Comparison of ENCODE assay signal across 12 mouse cellular contexts in genomic region chr6:3511612-3512011, GRCm38 (mm10). TPM values are rescaled to one million over a fixed set of nuclear protein-coding genes. Genes with fewer than 3 reads are reported as not detected.
A peak's percentile ranks its signal among the peaks of the same experiment; 100 is the strongest.
DNase-seq lines count a peak whose midpoint lies in the region; ATAC-seq and TF ChIP-seq lines count a peak whose summit lies in the region.
"Had no signal": no experiment of that assay in that cellular context is flagged by ENCODE, and none has a peak within 500 bp of the region (broad histone marks: within the 10 kb centered on the region; RNA-seq: fewer than 3 reads in every experiment).

No protein-coding gene starts in this region.

- H3K9ac ChIP-seq in forebrain, embryonic 13.5 days = peak overlapping the region; percentile 66
- H3K9ac ChIP-seq: heart, embryonic 12.5 days had no signal

- peaks cover 3% of the 10 kb centered on the region for H3K4me1 ChIP-seq in cerebellum, adult 2 months (ENCODE audit: control insufficient read depth, insufficient read depth, low read length)
- peaks cover 26% of the 10 kb centered on the region for H3K4me1 ChIP-seq in forebrain, embryonic 13.5 days
- H3K4me1 ChIP-seq in midbrain, embryonic 10.5 days = peaks cover 33% of the 10 kb centered on the region

- H3K9me3 ChIP-seq in forebrain, embryonic 13.5 days (replicated peaks) = no peaks in the 10 kb centered on the region
- H3K9me3 ChIP-seq in midbrain, embryonic 10.5 days (replicated peaks) = no peaks in the 10 kb centered on the region
- H3K9me3 ChIP-seq: heart, embryonic 12.5 days had no signal

- no peak for TF ChIP-seq CTCF in cerebellum, adult 2 months (IDR thresholded peaks at IDR 0.05; ENCODE audit: borderline replicate concordance, insufficient read depth, low read depth, low read length)

- no peaks in the 10 kb centered on the region for H3K27me3 ChIP-seq in cerebellum, adult 2 months (ENCODE audit: control insufficient read depth, insufficient read depth, low read length)
- no peaks in the 10 kb centered on the region for H3K27me3 ChIP-seq in forebrain, embryonic 13.5 days
- no peaks in the 10 kb centered on the region for H3K27me3 ChIP-seq in midbrain, embryonic 10.5 days (ENCODE audit: low read depth, poor library complexity, severe bottlenecking)
- H3K27me3 ChIP-seq: heart, embryonic 12.5 days; Patski had no signal

- H3K4me3 ChIP-seq in cerebellum, adult 2 months (replicated peaks; ENCODE audit: insufficient read depth, low read depth, low read length) = peak overlapping the region; percentile 56
- peak overlapping the region; percentile 18; the same call in 1 of the 2 replicates for H3K4me3 ChIP-seq in forebrain, embryonic 13.5 days
- H3K4me3 ChIP-seq in midbrain, embryonic 10.5 days = peak overlapping the region; percentile 29
- H3K4me3 ChIP-seq: heart, embryonic 12.5 days had no signal

- peak overlapping the region; percentile 95 for H3K27ac ChIP-seq in cerebellum, adult 2 months (ENCODE audit: insufficient read depth, low read length)
- peak overlapping the region; percentile 83 for H3K27ac ChIP-seq in forebrain, embryonic 13.5 days
- peak overlapping the region; percentile 86 for H3K27ac ChIP-seq in midbrain, embryonic 10.5 days (replicated peaks)

- DNase-seq in adrenal gland, postnatal 10 days = peak; percentile 17
- no peak for DNase-seq in adrenal gland, postnatal 4 days (ENCODE audit: low spot score in 2 of 2)
- DNase-seq in cerebellum, adult 2 months = peak; percentile 45 to 59
- peak; percentile 55 for DNase-seq in midbrain, embryonic 10.5 days (ENCODE audit: low spot score)
- no peak for DNase-seq in right cerebral cortex, postnatal 25 days
- DNase-seq in retina, postnatal 1 day = no peak
- DNase-seq: kidney, postnatal 10 days; lung, postnatal 4 days had no signal

- peak overlapping the region; percentile 55 for H3K4me2 ChIP-seq in forebrain, embryonic 13.5 days
- H3K4me2 ChIP-seq: heart, embryonic 12.5 days had no signal

- no peaks in the 10 kb centered on the region for H3K36me3 ChIP-seq in forebrain, embryonic 13.5 days (ENCODE audit: poor library complexity, severe bottlenecking)
- H3K36me3 ChIP-seq in midbrain, embryonic 10.5 days = no peaks in the 10 kb centered on the region
- H3K36me3 ChIP-seq: heart, embryonic 12.5 days had no signal

- no peak for TF ChIP-seq POLR2A in cerebellum, adult 2 months (IDR thresholded peaks at IDR 0.05; ENCODE audit: borderline replicate concordance, insufficient read depth, low read length)

- 27% methylated on average over 11 of the region's 11 CpGs for WGBS in cerebellum, adult 2 months
- 18% methylated on average over 11 of the region's 11 CpGs for WGBS in forebrain, embryonic 13.5 days
- WGBS in midbrain, embryonic 10.5 days = 35% methylated on average over 11 of the region's 11 CpGs

- ATAC-seq in forebrain, embryonic 13.5 days = peak; percentile 68
- no peak for ATAC-seq in erythroblast, adult 5-6 weeks (replicated peaks; ENCODE audit: low FRiP score, poor library complexity, severe bottlenecking)
- ATAC-seq: Patski had no signal

RNA-seq across cellular contexts. Expression of gene Vps50, which starts 13.4 kb away (rescaled TPM):
- 10 to 100 TPM; 20.0 to 24.7 TPM for total RNA-seq in adrenal gland, postnatal 10 days (2021)
- total RNA-seq in adrenal gland, postnatal 4 days (2021) = 10 to 100 TPM; 23.7 to 25.0 TPM
- 28.1 and 29.2 TPM in 2 replicates for polyA plus RNA-seq in cerebellum, adult 2 months (2012; rRNA removed)
- polyA plus RNA-seq in forebrain, embryonic 13.5 days (2015; fragmentation: Nextera tagmentation; extraction: Ambion mirVana) = 46.2 and 48.5 TPM in 2 replicates
- polyA plus RNA-seq in midbrain, embryonic 10.5 days (2016; fragmentation: Nextera tagmentation; extraction: Ambion mirVana) = 36.9 and 41.0 TPM in 2 replicates
- 7.3 and 8.6 TPM in 2 replicates for total RNA-seq in erythroblast, adult 5-6 weeks (2015; ENCODE audit: low replicate concordance)
- 4.7 and 6.2 TPM in 2 replicates for total RNA-seq in erythroblast, adult 5-6 weeks (2017; ENCODE audit: low replicate concordance)

RNA-seq across cellular contexts. Expression of gene Hepacam2, which starts 13.5 kb away (rescaled TPM):
- total RNA-seq in adrenal gland, postnatal 10 days (2021) = under 1 TPM; 0.15 to 0.45 TPM
- total RNA-seq in adrenal gland, postnatal 4 days (2021) = 1 to 10 TPM in 1 of 2 experiments, not detected in 1; 2.6 TPM
- 0.33 and 0.70 TPM in 2 replicates for polyA plus RNA-seq in cerebellum, adult 2 months (2012; rRNA removed)
- polyA plus RNA-seq in forebrain, embryonic 13.5 days (2015; fragmentation: Nextera tagmentation; extraction: Ambion mirVana) = 1.1 and 1.9 TPM in 2 replicates
- polyA plus RNA-seq in midbrain, embryonic 10.5 days (2016; fragmentation: Nextera tagmentation; extraction: Ambion mirVana) = 1.7 and 2.4 TPM in 2 replicates
- 1.7 TPM in 1 of 2 replicates, not detected in the other for total RNA-seq in erythroblast, adult 5-6 weeks (2015; ENCODE audit: low replicate concordance)
- 0.68 TPM in 1 of 2 replicates, not detected in the other for total RNA-seq in erythroblast, adult 5-6 weeks (2017; ENCODE audit: low replicate concordance)
- polyA plus RNA-seq: heart, embryonic 12.5 days had no signal

Comparison
In these comparisons a context has a peak if more than half of its experiments do, and no peak if none do; other contexts are left out.
1. DNase-seq: peak in adrenal gland, postnatal 10 days (single experiment), cerebellum, adult 2 months (2 of 2) and midbrain, embryonic 10.5 days (single experiment); none in adrenal gland, postnatal 4 days (0 of 2), right cerebral cortex, postnatal 25 days (single experiment) and retina, postnatal 1 day (single experiment).
2. Peak in every context shown above with its lines, with median percentiles within 50 percentile points of each other: H3K27ac ChIP-seq and H3K4me3 ChIP-seq.